Mouse (Mus musculus): ENCODE measurements around the gene Adamtsl1.

Gene Adamtsl1

GRCm38 (mm10) chr4:85672290-85672689, 158.3 kb downstream of the Adamtsl1 start:
- no peak for DNase-seq (ENCODE audit: low spot score in 2 of 2)

GRCm38 (mm10) chr4:85677621-85678020, 163.6 kb downstream of the Adamtsl1 start:
- no peak for DNase-seq (ENCODE audit: low spot score in 2 of 2)

GRCm38 (mm10) chr4:85686160-85686559, 172.2 kb downstream of the Adamtsl1 start:
- DNase-seq (ENCODE audit: low spot score in 2 of 2) = no peak

- no peak for DNase-seq (ENCODE audit: low spot score in 2 of 2)
Observed at GRCm38 (mm10) chr4:85695237-85695636, 181.3 kb downstream of the Adamtsl1 start.

GRCm38 (mm10) chr4:85707352-85708057, 193.5 kb downstream of the Adamtsl1 start:
- DNase-seq (ENCODE audit: low spot score in 2 of 2) = peak in 1 of 2 experiments; percentile 16

- DNase-seq (ENCODE audit: low spot score in 2 of 2) = no peak
Observed at GRCm38 (mm10) chr4:85709636-85710035, 195.7 kb downstream of the Adamtsl1 start.

- DNase-seq (ENCODE audit: low spot score in 2 of 2) = no peak
Observed at GRCm38 (mm10) chr4:85724999-85725398, 211.0 kb downstream of the Adamtsl1 start.

GRCm38 (mm10) chr4:85727731-85728130, 213.8 kb downstream of the Adamtsl1 start:
- DNase-seq (ENCODE audit: low spot score in 2 of 2) = no peak

GRCm38 (mm10) chr4:85728416-85728815, 214.4 kb downstream of the Adamtsl1 start:
- DNase-seq (ENCODE audit: low spot score in 2 of 2) = no peak

GRCm38 (mm10) chr4:85740478-85740877, 226.5 kb downstream of the Adamtsl1 start:
- DNase-seq (ENCODE audit: low spot score in 2 of 2) = no peak

- no peak for DNase-seq (ENCODE audit: low spot score in 2 of 2)
Observed at GRCm38 (mm10) chr4:85741825-85742391, 227.9 kb downstream of the Adamtsl1 start.

GRCm38 (mm10) chr4:85743427-85743826, 229.5 kb downstream of the Adamtsl1 start:
- DNase-seq (ENCODE audit: low spot score in 2 of 2) = no peak

- no peak for DNase-seq (ENCODE audit: low spot score in 2 of 2)
Observed at GRCm38 (mm10) chr4:85762684-85763083, 248.7 kb downstream of the Adamtsl1 start.

- DNase-seq (ENCODE audit: low spot score in 2 of 2) = no peak
Observed at GRCm38 (mm10) chr4:85763161-85764014, 249.4 kb downstream of the Adamtsl1 start.

- DNase-seq (ENCODE audit: low spot score in 2 of 2) = no peak
Observed at GRCm38 (mm10) chr4:85764015-85764450, 250.1 kb downstream of the Adamtsl1 start.

GRCm38 (mm10) chr4:85764476-85764875, 250.5 kb downstream of the Adamtsl1 start:
- DNase-seq (ENCODE audit: low spot score in 2 of 2) = no peak

GRCm38 (mm10) chr4:85767666-85768065, 253.7 kb downstream of the Adamtsl1 start:
- DNase-seq (ENCODE audit: low spot score in 2 of 2) = no peak

- DNase-seq (ENCODE audit: low spot score in 2 of 2) = no peak
Observed at GRCm38 (mm10) chr4:85768107-85768506, 254.1 kb downstream of the Adamtsl1 start.

- DNase-seq (ENCODE audit: low spot score in 2 of 2) = no peak
Observed at GRCm38 (mm10) chr4:85782511-85782910, 268.5 kb downstream of the Adamtsl1 start.

- no peak for DNase-seq (ENCODE audit: low spot score in 2 of 2)
Observed at GRCm38 (mm10) chr4:85783768-85784379, 269.9 kb downstream of the Adamtsl1 start.

GRCm38 (mm10) chr4:85784428-85784827, 270.5 kb downstream of the Adamtsl1 start:
- no peak for DNase-seq (ENCODE audit: low spot score in 2 of 2)

GRCm38 (mm10) chr4:85790226-85790625, 276.3 kb downstream of the Adamtsl1 start:
- DNase-seq (ENCODE audit: low spot score in 2 of 2) = no peak
